Mouse (Mus musculus) embryonic fibroblast, embryonic 13.5 days (primary cell): ENCODE results near the gene Mybphl. TPM values are rescaled to one million over a fixed set of nuclear protein-coding genes. Genes with fewer than 3 reads are reported as not detected.

Experiments used
- H3K27ac ChIP-seq: 2 replicates; pipeline ENCODE4 v1.5.1; 2012; ENCODE audit warnings: low read length, control low read depth, inconsistent platforms; ENCODE audit not compliant: insufficient read depth
- H3K4me1 ChIP-seq: 2 replicates; pipeline ENCODE4 v1.6.1; 2011; ENCODE audit warnings: low read length; ENCODE audit not compliant: control insufficient read depth, insufficient read depth
- H3K4me3 ChIP-seq: 2 replicates; pipeline ENCODE4 v1.5.1; 2011; ENCODE audit warnings: mild to moderate bottlenecking, control low read depth, low read length; ENCODE audit not compliant: insufficient read depth
- CTCF ChIP-seq: IDR thresholded peaks from 2 replicates; pipeline ENCODE4 v1.5.1; 2011; ENCODE audit warnings: mild to moderate bottlenecking, control low read depth, low read length, moderate library complexity, borderline replicate concordance; ENCODE audit not compliant: insufficient read depth
- POLR2A ChIP-seq: IDR thresholded peaks from 2 replicates; pipeline ENCODE4 v1.6.1; 2011; ENCODE audit warnings: low read depth, mild to moderate bottlenecking, control low read depth, low read length, moderate library complexity
- polyA plus RNA-seq: library from polyadenylated mRNA; stranded (reverse); fragments of >200 nt; gene quantifications from 2 replicates; pipeline ENCODE4 v1.2.4, GENCODE M21; 2011; ENCODE audit warnings: low read depth; ENCODE audit not compliant: missing spikeins, insufficient read length

Mybphl gene
- polyA plus RNA-seq, 1 experiment = not detected

DNA sequence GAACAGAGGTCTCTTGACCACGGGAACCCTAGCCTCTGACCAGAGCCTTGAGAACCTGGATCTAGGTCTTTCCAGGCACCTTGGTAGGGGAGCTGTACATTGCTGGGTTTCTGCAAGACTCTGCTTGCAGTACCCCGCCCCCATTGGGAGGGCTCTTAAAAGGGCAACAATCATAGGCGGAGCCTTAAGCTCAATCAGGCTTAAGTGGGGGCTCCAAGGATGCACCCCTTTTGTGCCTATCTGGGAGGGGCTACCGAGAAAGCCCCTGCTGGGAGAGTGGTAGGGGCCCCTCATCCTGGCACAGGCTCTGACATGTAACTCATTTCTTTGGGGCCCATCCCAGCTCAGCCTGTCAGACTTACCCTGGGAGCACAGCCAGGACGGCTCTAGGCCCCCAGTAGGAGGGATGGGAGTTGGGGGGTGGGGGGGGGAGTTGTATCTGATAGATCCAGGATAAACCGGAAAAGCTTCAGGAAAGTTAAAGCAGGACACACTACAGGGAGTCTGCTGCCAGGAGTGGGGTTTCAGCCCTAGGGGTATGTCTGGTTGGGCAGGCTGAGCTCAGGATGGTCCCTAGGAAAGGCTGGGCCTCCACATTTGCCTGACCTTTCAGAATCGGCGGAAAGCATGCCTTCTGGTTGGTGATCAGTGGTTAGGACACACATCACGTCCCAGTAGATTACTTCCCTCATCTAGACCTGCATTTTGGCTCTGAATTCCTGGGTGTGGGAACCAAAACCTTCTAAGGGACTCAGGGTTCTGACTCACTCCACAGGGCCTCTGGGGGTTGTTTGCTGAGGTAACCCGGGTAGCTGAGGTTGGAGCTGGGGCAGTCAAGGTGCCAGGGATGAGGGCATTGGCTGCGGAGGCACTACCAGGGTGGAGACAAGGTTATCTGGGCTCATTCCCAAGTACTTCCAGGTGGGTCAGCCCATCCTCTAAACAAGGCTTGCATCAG, 59.4 kb downstream of the Mybphl start:
- TF ChIP-seq POLR2A = no peak
- TF ChIP-seq CTCF = no peak
- H3K4me3 ChIP-seq = no peak overlapping the region
- 0 out of 2 replicates have a peak overlapping the region, but pooled peaks have one; percentile 23 for H3K27ac ChIP-seq
- H3K4me1 ChIP-seq = peaks cover 12% of the 10 kb centered on the region; the same call in 1 of the 2 replicates

DNA sequence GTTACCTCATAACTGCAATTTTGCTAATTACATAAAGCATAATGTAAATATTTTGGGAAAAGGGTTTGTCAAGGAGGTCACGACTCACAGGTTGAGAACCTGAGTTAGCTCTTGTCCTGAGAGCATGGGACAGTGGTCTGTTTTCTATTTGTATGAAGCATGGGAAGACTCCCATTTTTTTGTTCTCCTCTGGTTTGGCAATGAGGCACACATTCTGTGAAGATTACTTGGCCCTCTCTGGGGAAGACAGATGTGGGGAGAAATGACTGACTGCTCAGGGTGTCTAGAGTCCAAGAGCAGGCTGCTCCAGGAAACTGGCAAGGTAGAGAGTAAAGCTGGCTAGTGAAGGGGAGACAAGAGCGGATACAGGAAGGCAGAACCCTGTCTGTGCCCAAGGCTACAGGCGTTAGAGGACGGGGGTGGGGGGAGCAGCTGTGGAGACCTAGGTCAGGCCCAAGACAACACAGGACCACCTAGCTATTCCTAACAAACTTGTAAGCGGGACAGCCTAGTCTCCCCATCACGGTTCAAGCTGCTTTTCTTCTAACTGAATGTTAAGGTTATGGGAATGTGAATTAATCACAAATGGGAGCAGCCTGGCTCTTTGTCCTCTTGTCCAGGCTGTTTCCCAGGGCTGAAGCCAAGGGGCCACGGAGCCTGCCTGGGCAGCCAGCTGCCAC, 60.4 kb downstream of the Mybphl start:
- TF ChIP-seq POLR2A = no peak
- no peak for TF ChIP-seq CTCF
- no peak overlapping the region for H3K4me3 ChIP-seq
- peaks cover 12% of the 10 kb centered on the region; the same call in 1 of the 2 replicates for H3K4me1 ChIP-seq
- peak overlapping the region; percentile 28; the same call in 1 of the 2 replicates for H3K27ac ChIP-seq

DNA sequence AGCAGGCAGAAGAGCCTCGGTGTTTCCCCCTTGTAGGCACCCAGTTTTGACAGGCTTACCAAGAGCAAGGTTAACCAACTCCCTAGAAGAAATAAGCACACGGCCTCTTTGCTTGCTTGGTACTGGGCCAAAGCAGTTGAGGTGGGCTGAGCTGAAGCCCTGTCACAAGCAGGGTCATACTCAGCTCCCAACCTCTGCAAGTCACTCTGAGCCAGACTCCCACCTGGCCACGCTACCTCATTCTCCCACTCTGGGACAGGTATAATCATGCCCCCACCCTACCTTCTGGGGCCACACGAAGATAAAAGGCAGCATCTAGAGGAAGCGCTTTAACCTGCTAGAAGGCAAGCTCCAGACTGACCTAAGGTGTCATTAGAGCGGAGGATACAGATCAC, 60.9 kb downstream of the Mybphl start:
- peaks cover 12% of the 10 kb centered on the region; the same call in 1 of the 2 replicates for H3K4me1 ChIP-seq
- H3K4me3 ChIP-seq = no peak overlapping the region
- 0 out of 2 replicates have a peak overlapping the region, but pooled peaks have one; percentile 28 for H3K27ac ChIP-seq
- TF ChIP-seq CTCF = no peak
- no peak for TF ChIP-seq POLR2A

Other genes with a start within 250 kb of the Mybphl start
- gene Gnai3, start 218.8 kb upstream of the Mybphl start, polyA plus RNA-seq = 138 and 152 TPM in 2 replicates
- gene Gpr61, start 210.0 kb upstream of the Mybphl start, polyA plus RNA-seq = not detected in 2 replicates
- 3.1 and 5.5 TPM in 2 replicates for gene Amigo1, start 178.6 kb upstream of the Mybphl start, polyA plus RNA-seq
- 2.7 and 3.5 TPM in 2 replicates for gene Cyb561d1, start 163.7 kb upstream of the Mybphl start, polyA plus RNA-seq
- 4.1 and 6.2 TPM in 2 replicates for gene Atxn7l2, start 154.0 kb upstream of the Mybphl start, polyA plus RNA-seq
- gene Sypl2, start 138.3 kb upstream of the Mybphl start, polyA plus RNA-seq = not detected in 2 replicates
- 118 and 123 TPM in 2 replicates for gene Psma5, start 108.0 kb upstream of the Mybphl start, polyA plus RNA-seq
- 14.0 and 19.2 TPM in 2 replicates for gene Sort1, start 80.8 kb upstream of the Mybphl start, polyA plus RNA-seq
- 149 and 152 TPM in 2 replicates for gene Psrc1, start 18.9 kb downstream of the Mybphl start, polyA plus RNA-seq
- gene Celsr2, start 50.6 kb downstream of the Mybphl start, polyA plus RNA-seq = 1.8 and 1.9 TPM in 2 replicates
- 346 and 376 TPM in 2 replicates for gene Sars, start 80.3 kb downstream of the Mybphl start, polyA plus RNA-seq
- gene 1700013F07Rik, start 169.2 kb downstream of the Mybphl start, polyA plus RNA-seq = not detected in 2 replicates
- not detected in 2 replicates for gene 5330417C22Rik, start 171.6 kb downstream of the Mybphl start, polyA plus RNA-seq
- gene Tmem167b, start 197.6 kb downstream of the Mybphl start, polyA plus RNA-seq = 63.4 and 72.1 TPM in 2 replicates
- 33.9 and 37.0 TPM in 2 replicates for gene Taf13, start 206.8 kb downstream of the Mybphl start, polyA plus RNA-seq
- 17.9 and 18.2 TPM in 2 replicates for gene Wdr47, start 226.4 kb downstream of the Mybphl start, polyA plus RNA-seq